Mouse (Mus musculus): Measurements from ENCODE around the gene A930018P22Rik.

The A930018P22Rik gene

DNA sequence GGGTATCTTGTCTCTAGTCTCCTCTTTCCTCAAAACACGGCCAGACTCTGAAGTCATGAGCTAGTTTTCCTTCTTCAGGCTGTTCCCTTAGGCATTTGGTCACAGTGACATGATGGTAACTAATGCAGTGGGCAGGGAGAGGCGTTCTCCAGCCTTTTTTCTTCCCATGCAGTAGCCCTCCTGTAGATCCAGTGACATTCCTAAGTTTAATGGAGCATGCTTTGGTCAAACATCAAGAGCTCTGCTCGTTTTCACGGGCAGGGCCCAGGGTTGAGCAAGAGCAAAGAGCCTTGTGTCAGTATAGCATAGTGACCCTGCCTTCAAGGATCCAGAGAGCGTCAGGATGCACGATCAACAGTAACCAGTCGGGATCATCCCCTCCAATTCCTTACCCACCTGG, 40.8 kb downstream of the A930018P22Rik start:
- DNase-seq (ENCODE audit: low read depth, low spot score) = no peak

DNA sequence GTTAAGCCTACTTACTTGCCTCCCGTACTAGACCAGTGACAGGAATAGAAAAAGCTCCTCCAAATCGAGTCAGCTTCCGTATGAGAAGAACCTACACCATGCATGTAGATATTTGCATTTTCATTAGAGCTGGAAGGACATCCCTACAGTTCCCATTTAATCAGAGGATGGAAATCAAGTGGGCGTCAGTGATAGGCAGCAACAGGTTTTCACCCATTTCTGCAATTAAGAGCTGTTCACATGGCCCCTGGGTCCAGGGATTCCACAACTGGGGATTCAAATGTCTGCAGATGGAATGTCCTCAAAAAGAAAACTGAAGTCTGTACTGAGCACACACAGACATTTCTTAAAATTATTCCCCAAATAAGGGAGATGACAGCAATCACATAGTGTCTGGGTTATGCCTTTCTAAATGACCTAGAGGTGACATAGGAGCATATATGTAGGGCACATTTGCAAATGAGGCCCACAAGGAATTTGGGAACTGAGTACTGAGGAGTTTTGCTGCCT, 41.5 kb downstream of the A930018P22Rik start:
- DNase-seq (ENCODE audit: low read depth, low spot score) = no peak

DNA sequence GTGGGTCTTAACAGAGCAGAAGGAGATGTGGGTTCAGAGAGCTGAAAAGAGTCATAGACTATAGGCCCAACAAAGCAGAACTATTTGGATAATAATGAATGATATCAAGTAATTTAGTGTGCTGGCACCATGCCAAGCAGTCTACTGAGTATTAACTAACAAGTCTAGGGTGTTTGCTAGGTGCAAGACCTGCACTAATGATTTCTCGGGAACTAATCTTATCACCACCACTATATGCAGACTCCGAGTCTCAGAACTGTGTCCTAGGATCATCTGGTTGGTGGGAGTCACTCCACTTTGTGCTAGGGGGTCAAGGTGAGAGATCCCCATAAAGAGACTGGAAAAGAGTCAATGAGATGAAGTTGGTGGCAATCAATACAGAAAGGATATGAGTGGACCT, 43.1 kb downstream of the A930018P22Rik start:
- no peak for DNase-seq (ENCODE audit: low read depth, low spot score)

DNA sequence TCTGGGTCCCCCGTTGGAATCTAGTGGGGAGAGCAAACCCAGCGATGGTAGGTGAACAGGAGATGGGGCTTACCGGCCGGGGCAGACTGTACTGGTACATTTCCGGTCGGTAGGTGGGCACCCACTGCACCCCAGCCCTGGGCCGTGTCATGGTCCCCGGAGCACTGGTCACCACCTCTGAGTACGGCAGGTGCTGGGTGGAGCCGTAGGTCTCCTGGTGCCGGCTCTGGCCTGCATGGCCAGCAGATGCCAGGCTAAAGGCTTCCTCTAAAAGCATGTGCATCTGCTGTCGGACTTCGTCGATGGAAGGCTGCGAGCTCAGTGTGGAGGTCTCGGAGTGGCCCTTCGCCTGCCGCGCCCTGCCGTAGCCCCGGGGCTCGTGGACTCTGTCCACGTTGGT, 45.2 kb downstream of the A930018P22Rik start:
- DNase-seq (ENCODE audit: low read depth, low spot score) = no peak

DNA sequence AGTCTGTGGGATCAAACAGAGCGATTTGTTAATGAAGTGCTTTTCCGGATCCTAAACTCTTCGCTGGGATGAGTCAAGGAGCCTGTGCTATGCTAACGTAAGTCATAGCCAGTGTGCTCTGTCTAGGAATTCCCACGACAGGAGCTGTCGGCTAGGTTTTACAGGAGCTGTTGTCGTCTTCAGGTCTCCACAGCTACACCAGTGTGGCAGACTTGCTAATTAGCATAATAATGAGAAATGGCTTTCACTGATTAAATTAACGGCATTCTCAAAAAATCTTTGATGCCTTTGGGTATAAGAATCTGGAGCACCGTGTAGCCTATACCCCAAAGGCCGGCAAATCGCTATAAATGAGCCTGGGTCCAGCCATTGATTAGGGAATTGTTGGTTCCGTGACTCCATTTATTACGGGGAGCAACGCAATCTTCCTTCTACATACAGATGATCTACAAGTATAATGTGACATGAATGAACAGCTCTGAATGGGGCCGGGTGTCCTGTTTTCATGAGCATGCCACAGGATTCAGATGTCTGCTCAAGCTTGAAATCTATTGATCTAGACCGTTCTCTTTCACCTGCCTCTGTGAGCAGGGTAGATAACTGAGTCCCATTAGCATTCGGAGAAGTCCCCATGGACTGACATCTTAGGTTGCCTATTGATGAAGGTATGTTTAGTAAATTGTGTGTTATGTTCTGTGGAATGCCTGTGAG, 45.8 kb downstream of the A930018P22Rik start:
- DNase-seq (ENCODE audit: low read depth, low spot score) = no peak

DNA sequence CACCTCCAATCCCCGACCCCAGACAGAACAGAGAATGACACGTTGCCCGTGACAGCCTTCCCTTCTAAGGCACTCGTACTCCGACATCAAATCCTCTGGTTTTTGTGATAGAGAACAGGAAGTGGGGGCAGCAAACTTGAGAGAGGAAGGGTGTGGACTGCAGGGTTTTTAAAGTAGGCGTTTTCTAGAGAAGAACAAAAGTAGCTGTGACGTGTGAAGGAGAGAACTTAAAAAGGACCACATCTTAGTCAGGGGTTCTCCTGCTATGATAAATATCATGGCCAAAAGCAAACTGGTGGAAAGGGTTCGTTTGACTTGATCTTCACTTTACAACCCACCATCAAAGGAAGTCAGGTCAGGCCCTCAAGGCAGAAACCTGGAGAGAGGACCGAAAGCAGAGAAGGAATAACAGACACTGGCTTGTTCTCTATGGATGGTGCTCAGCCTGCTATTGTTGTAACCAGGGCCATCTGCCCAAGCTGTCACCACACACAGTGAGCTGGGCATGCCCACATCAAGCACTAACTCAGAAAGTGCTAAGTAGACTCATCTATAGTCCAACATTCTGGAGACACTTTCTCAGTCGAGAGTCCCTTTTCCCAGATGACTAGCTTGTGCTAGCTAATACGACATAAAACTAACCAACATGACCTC, 50.3 kb downstream of the A930018P22Rik start:
- no peak for DNase-seq (ENCODE audit: low read depth, low spot score)

DNA sequence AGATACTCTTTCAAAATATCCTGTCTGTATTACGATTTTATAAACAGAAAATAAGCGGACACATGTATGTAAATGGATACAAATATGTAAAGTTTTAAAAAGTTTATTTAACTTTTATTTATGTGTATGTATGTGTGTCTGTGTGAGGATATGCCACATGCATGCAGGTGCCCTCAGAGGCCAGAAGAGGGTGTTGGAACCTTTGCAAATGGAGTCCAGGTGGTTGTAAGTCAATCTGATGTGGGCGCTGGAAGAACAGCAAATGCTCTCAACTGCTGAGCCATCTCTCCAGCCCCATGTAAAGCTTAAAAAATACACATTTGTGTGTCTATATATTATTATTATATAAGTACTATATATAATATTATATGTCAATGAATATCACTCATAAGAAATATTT, 50.9 kb downstream of the A930018P22Rik start:
- DNase-seq (ENCODE audit: low read depth, low spot score) = no peak

All from A20 (cell line).